Mouse (Mus musculus) cerebellum, adult (tissue): ENCODE measurements around the gene St7.

Experiments used
- ATAC-seq: cut with Nextera tagmentation; 2 replicates; pipeline ENCODE4 v1.9.2; 2017; ENCODE audit warnings: mild to moderate bottlenecking, moderate library complexity, mixed read lengths; ENCODE audit not compliant: insufficient number of reproducible peaks, low FRiP score, low TSS enrichment

Gene St7

DNA sequence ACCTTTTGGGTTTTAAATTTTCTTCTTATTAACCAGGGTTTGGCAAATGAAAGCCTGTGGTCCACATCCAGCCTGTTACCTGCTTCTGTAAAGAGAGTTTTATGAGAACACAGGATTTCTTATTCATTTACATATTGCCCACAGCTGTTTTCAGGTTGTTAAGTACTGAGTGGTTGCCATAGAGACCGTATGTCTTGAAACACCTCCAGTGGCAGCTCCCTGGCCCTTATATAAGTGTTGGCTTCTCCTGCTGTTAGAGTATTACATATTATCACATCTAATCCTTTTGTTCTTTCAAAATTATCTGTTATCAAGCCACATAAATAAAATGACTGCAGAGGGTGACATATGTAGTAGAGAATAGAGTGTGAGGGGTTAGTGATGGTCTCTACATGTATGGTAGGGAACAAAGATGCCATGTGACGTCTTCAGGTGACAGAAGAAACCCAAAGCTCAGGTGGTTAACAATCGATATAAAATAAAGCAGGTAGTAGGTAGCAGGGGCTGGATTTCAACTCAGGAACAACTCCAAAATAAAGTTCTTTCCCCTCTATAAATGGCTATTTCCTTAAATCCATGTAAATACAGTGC lies 183.4 kb downstream of the St7 start:
- no peak for ATAC-seq

GRCm38 (mm10) chr6:17876670-17877179 lies 184.0 kb downstream of the St7 start:
- ATAC-seq, result no peak

- ATAC-seq, result no peak
Observed at GRCm38 (mm10) chr6:17882943-17883342, 190.2 kb downstream of the St7 start.

GRCm38 (mm10) chr6:17887765-17888164 lies 195.0 kb downstream of the St7 start:
- no peak for ATAC-seq

GRCm38 (mm10) chr6:17895562-17895961 lies 202.8 kb downstream of the St7 start:
- no peak for ATAC-seq

GRCm38 (mm10) chr6:17898539-17898938 lies 205.8 kb downstream of the St7 start:
- no peak for ATAC-seq

DNA sequence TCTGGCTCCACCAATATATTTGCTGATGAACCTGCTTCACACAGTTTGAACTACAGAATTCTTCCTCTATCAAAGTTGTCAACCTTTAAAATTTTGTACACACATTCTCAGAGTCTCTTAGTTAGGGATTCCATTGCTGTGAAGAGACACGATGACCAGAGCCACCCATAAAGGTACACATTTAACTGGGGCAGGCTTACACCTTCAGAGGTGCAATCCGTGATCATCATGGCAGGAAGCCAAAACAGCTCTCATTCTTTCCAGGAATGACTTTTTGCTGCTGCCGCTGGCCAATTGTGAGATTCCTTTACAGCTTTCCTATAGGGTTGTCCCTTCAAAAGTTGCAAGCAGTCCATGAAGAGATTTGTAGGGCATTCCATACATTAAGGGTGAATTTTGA lies 210.6 kb downstream of the St7 start:
- ATAC-seq, result peak; percentile 52; the same call in 1 of the 2 replicates

- no peak for ATAC-seq
Observed at GRCm38 (mm10) chr6:17905776-17906175, 213.0 kb downstream of the St7 start.

DNA sequence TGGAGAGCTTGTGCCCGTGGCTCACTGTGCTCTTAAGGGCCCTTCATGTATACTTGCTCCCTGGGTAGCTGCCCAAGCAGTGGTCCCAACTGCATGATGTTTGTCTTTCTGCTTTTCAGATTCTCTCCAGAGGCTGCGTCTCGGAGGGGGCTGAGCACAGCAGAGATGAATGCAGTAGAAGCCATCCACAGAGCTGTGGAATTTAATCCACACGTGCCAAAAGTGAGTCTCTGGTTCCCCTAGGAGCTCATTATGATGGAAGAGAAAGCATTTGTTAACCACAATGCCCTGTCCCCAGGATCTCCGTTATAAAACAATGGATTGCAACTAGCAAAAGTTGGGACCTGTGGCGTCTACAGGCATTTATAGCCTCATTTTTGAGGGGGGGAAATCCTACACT lies 213.6 kb downstream of the St7 start:
- ATAC-seq, result no peak

GRCm38 (mm10) chr6:17912312-17912711 lies 219.6 kb downstream of the St7 start:
- ATAC-seq, result no peak

DNA sequence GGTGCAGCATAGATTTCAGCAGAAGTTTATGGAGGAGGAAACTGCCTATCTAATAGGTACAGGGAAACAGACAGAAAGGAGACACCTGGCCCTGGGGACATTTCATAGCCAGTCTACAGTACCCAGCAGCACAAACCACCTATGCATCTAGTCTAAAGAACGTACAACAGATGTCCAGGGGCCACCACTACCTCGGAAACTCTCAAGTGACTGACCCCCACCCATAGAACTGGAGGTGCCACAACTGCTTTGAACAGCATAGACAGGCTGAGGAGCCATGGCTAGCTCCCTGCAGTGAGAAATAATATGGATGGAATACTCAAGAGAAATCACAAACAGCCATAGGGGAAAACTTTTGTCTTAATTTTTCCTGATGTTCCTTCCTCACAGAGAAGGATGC lies 220.1 kb downstream of the St7 start:
- no peak for ATAC-seq

DNA sequence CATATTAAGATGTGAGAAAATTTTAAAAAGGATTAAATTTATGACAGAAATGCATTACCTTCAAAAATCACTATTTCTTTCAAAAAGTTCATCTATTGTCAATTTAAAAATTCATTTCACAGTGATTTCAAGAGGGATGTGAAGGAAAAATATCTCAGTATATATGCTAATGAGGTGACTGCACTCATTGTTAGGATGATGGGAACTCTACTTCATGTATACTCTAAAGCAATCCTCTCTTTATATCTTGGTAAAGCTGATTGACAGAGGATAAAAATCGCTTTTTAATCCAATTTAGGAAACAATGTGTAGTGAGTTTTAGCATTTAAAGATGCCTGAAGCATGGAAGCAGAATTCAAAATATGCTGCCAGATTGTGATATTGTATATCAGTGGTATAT lies 220.6 kb downstream of the St7 start:
- no peak for ATAC-seq

DNA sequence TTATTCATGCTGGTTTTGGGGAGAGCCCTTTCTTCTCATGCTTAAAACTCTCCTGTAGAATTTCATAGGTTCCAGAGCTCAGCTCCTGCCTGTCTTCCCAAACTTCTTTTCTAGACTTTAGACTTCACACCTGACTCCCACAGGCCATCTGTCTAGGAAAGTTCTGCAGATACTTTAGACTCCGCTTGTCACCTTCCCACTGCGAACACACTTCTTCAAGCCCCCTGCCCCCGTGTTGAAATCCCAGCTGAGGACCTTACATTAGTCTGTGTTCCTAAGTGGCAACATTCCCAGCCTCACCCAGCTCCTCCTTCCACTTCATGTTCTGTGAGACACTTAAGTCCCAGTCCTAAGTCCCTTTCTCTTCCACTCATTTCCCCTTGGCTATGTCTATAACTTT lies 221.6 kb downstream of the St7 start:
- no peak for ATAC-seq

DNA sequence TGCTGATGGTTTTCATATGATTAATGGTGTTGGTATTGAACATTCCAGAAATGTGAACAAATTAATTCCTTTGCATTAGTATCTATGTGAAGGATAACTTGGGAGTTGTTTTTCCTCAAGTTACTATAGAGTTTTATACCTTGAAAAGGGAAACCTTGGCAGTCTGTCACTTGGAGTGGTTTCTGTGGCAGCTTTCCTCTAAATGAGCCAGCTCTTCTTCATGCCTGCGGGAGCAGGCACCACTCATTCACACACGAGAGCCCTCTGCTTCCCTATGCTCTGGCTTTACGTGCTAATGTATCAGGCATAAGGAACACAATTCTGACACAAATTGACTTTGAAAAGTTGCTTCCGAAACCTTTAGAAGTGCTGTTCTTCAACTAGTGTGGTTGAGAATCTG lies 224.5 kb downstream of the St7 start:
- peak; percentile 65; the same call in 1 of the 2 replicates for ATAC-seq

GRCm38 (mm10) chr6:17922180-17922579 lies 229.4 kb downstream of the St7 start:
- ATAC-seq, result no peak

DNA sequence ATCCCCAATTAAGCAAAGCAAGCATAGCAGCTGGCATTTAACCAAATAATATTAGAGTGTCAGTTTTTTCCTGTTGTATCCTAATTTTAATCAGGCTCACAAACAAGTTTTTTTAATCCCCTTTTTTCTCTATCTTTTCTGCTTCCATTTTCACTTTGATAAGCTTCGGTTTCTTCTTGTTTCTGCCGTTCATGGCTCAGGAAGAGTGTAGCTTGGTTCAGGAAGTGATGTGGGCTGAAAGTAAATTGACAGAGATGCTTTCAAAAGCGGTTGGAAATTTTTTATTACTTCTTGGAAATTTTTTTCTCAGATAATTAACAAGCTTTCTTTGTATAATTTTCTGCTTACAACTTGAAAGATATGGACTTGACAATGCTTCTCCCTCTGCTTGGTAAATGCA lies 230.2 kb downstream of the St7 start:
- ATAC-seq, result no peak

- no peak for ATAC-seq
Observed at GRCm38 (mm10) chr6:17923370-17923769, 230.6 kb downstream of the St7 start.

GRCm38 (mm10) chr6:17923894-17924505 lies 231.3 kb downstream of the St7 start:
- no peak for ATAC-seq

DNA sequence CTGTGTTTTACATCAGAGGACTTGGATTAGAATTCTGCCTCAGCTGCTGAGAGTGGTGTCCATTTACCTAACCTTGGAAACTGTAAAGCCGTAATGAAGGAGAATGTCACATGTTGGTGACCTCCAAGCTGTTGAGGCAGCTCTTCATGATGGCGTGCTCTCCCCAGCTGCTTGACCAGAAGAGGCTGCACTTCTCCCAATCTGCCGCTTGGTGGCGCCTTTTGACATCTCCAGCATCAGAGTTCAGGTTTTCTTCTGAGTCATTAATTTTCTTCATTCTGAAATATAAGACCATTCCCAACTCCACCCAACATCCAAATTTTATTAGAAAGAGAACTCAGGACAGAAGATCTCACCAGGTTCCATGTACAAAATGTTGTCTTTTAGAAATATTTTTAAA lies 232.5 kb downstream of the St7 start:
- ATAC-seq, result no peak

DNA sequence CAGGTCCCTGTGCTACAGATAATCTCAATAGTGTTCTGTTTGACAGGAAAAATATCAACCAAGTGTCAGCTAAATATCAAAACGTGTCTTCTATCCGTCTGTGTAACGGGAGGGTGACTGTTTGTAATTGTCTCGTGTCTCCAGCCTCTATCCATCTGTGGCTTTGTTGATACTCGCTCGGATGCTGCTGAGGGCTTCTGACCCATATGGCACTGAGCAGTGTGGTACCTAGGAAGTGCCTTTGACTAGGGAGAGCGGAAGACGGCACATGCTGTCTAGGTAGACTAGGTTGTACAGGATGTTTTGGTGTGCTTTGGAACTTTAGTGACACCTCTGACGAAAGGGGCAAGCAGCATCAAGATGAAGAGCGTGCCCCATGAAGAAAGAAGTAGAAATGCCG lies 235.0 kb downstream of the St7 start:
- peak; percentile 84 for ATAC-seq

DNA sequence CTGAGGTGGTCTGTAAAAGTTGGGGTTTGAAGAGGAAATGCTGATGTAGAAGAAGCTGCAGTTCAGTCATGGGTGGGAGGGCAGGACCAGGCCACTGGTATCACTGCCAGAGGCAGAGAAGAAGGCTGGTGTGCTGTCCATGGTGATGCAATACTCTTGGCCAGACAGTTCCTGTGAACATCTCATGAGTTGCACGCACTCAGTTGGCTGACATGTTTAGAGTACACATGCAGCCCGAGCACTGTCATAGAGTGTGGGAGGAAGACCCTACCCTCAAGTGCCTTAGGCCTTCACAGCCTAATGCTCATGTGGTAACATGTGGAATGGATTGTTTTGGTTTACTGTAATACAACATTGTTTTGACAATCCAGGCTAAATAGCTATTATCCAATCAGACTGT lies 238.5 kb downstream of the St7 start:
- no peak for ATAC-seq

GRCm38 (mm10) chr6:17931835-17932234 lies 239.1 kb downstream of the St7 start:
- no peak for ATAC-seq
